Mouse (Mus musculus) lung, postnatal 0 days (tissue): ENCODE measurements around the gene Fam186a. TPM values are rescaled to one million over a fixed set of nuclear protein-coding genes. Genes with fewer than 3 reads are reported as not detected.
"Not testable (repeated sequence)": the region's sequence is repeated elsewhere in the genome, so short reads cannot be mapped to it uniquely, and the experiment has no call there.

Experiments used
- ATAC-seq: fragments of 200-750 bp; cut with Nextera tagmentation; 2 replicates; pipeline ENCODE4 v1.8.0; 2017; ENCODE audit warnings: moderate library complexity
- DNase-seq: peaks from one replicate; pipeline ENCODE4 v3.0.0-alpha.2; 2016; ENCODE audit warnings: low spot score
- H3K27ac ChIP-seq: fragments of 300-500 bp; sonication (generic); 2 replicates; pipeline ENCODE4 v1.5.1; 2014; ENCODE audit warnings: antibody characterized with exemption, mild to moderate bottlenecking, low read length, mixed read lengths
- H3K27me3 ChIP-seq: fragments of 300-500 bp; sonication (generic); replicated peaks from 2 replicates; pipeline ENCODE4 v1.6.1; 2014; ENCODE audit warnings: low read length, mixed read lengths; ENCODE audit not compliant: insufficient read depth
- H3K36me3 ChIP-seq: fragments of 300-500 bp; sonication (generic); 2 replicates; pipeline ENCODE4 v1.6.1; 2014; ENCODE audit warnings: low read length, mixed read lengths; ENCODE audit not compliant: insufficient read depth
- H3K4me1 ChIP-seq: fragments of 300-500 bp; sonication (generic); 2 replicates; pipeline ENCODE4 v1.6.1; 2014; ENCODE audit warnings: antibody characterized with exemption, low read depth, low read length, mixed read lengths; ENCODE audit not compliant: insufficient read depth
- H3K4me2 ChIP-seq: fragments of 300-500 bp; sonication (generic); replicated peaks from 2 replicates; pipeline ENCODE4 v1.6.1; 2014; ENCODE audit warnings: low read depth, mild to moderate bottlenecking, low read length, moderate library complexity, mixed read lengths
- H3K4me3 ChIP-seq: fragments of 300-500 bp; sonication (generic); 2 replicates; pipeline ENCODE4 v1.5.1; 2014; ENCODE audit warnings: low read depth, low read length
- H3K9ac ChIP-seq: fragments of 300-500 bp; sonication (generic); replicated peaks from 2 replicates; pipeline ENCODE4 v1.6.1; 2014; ENCODE audit warnings: low read depth, mild to moderate bottlenecking
- H3K9me3 ChIP-seq: fragments of 300-500 bp; sonication (generic); 2 replicates; pipeline ENCODE4 v1.6.1; 2016; ENCODE audit warnings: low read length, mixed read lengths
- CTCF ChIP-seq: IDR thresholded peaks from 2 replicates; pipeline ENCODE4 v1.5.1; 2016; ENCODE audit warnings: antibody characterized with exemption, mild to moderate bottlenecking
- EP300 ChIP-seq: IDR thresholded peaks from 2 replicates; pipeline ENCODE4 v1.6.1; 2016; ENCODE audit warnings: antibody characterized with exemption, mild to moderate bottlenecking, control low read depth
- WGBS: fragments of 180-500 bp; shearing (Covaris S2); extraction: QIAGEN DNeasy Blood & Tissue Kit; methylation state at CpG from one replicate; pipeline ENCODE4 v1.1.7; 2014; 5-methylcytosine and 5-hydroxymethylcytosine counted together
- polyA plus RNA-seq: library from polyadenylated mRNA; unstranded; fragments of >200 nt; fragmentation: Nextera tagmentation; extraction: Ambion mirVana; gene quantifications from 2 replicates; pipeline ENCODE4 v1.2.1, GENCODE M21; 2015

Fam186a gene
- polyA plus RNA-seq, 1 experiment from 2014 or later: 0.01 TPM

DNA sequence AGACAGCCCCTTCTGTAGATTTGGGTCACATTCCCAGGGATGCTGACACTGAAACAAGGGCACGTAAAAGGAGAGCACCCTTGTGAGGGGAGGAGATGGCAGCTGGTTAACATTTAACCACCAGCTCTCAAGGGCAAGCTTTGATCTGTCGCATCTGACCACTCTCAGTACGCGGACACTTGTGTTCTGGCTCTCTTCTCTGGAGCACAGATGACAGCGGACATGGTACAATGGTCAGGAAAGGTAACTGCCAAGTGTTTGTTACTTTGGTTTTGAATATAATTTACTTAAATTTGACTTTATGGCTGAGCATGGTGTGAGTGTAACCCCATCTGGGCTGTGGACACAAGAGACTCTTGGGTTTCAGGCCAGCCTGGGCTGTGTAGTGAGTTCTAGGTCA is 64.1 kb downstream of the Fam186a start:
- Histone ChIP-seq H3K27ac (no peak overlapping the region), H3K27me3 (no peaks in the 10 kb centered on the region), H3K4me2 (no peak overlapping the region), H3K4me1 (no peaks in the 10 kb centered on the region), H3K4me3 (no peak overlapping the region), H3K9me3 (no peaks in the 10 kb centered on the region), H3K9ac (no peak overlapping the region), H3K36me3 (no peaks in the 10 kb centered on the region)
- ATAC-seq (no peak), DNase-seq (no peak)
- no peak for TF ChIP-seq EP300
- no peak for TF ChIP-seq CTCF
- WGBS: 62% methylated on average over 5 of the region's 5 CpGs

DNA sequence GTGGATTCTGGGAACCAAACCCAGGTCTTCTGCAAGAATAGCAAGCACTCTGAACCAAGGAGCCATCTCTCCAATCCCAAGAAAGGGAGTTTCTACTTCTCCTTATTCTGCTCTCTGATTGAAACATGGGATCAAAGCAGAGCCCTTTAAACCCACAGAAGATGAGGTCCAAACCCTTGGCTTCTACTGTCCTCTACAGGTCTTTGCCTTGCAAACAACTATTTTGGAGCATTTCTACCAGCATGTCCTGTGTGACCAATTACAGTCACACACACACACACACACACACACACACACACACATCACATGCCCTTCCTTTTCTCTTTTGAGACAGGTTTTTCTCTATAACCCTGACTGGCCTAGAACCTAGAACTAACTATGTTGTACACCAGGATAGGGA is 70.2 kb downstream of the Fam186a start:
- Histone ChIP-seq H3K9ac (no peak overlapping the region), H3K4me2 (no peak overlapping the region), H3K27me3 (no peaks in the 10 kb centered on the region), H3K4me1 (no peaks in the 10 kb centered on the region), H3K9me3 (no peaks in the 10 kb centered on the region), H3K36me3 (no peaks in the 10 kb centered on the region), H3K27ac (no peak overlapping the region), H3K4me3 (no peak overlapping the region)
- TF ChIP-seq CTCF: peak; percentile 43
- no peak for TF ChIP-seq EP300
- DNase-seq: no peak
- no peak for ATAC-seq

DNA sequence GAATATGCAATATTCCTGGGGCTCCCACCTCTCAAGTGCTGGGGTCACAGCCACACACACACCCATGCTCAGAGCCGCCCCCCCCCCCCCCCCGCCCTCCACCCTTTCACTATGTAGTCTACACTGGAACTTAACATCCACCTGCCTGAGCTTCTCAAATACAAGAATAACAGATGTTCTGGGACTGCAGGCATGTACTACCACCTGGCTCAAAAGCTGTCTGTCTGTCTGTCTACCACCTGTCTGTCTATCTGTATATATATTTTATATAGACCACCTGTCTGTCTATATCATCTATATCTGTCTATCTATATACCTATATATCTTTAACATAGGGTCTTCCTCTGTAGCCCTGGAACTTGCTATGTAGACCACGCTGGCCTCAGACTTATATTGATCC is 75.5 kb downstream of the Fam186a start:
- Histone ChIP-seq H3K36me3 (no peaks in the 10 kb centered on the region), H3K4me3 (no peak overlapping the region), H3K27ac (no peak overlapping the region), H3K9me3 (no peaks in the 10 kb centered on the region), H3K4me2 (peak overlapping the region; percentile 46; the same call in 1 of the 2 replicates), H3K4me1 (no peaks in the 10 kb centered on the region), H3K9ac (no peak overlapping the region), H3K27me3 (no peaks in the 10 kb centered on the region)
- ATAC-seq (no peak), DNase-seq (no peak)
- WGBS: 76% methylated on average over 2 of the region's 3 CpGs
- TF ChIP-seq CTCF: no peak
- TF ChIP-seq EP300: no peak

DNA sequence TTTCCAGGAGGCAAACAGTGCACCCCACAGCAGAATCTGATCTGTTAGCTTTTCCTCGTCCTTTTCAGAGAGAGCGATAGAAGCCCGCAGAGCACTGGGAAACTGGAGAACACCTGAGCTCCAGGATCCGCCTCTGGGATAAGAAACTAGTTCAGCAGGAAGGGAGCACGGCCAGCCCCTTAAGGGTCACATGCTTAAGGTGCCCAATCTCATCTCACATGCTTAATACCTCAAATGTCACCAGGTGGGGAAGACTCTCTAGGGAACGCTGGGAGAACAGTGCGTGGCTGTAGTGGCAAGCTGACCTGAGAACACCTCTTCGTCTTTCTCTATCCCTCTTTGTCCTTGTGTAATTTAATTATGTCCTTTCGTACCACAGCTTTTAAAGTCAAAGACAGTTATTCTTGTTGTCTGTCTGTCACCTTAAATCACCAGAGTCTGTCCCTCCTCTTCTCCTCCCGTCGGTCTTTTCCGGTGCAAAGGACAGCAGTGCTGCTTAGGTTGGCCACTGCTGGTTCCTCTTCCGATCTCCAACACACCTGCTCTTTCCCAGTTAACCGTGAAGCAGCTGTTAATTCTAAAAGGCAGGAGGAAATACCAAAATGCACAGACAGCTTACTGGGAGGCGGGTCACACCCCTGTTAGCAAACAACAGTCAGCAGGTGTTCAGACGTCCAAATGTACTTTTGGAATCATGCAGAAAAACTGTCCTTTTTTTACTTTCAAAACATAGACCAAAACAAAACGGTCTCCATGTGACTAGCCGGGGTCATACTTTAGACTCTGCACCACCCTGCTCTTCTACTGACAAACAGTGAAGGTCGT is 76.2 kb downstream of the Fam186a start:
- peak overlapping the region; percentile 46 for H3K4me2 ChIP-seq
- TF ChIP-seq EP300: no peak
- no peak for TF ChIP-seq CTCF
- no peaks in the 10 kb centered on the region for H3K27me3 ChIP-seq
- WGBS: 29% methylated on average over 19 of the region's 19 CpGs
- H3K36me3 ChIP-seq: no peaks in the 10 kb centered on the region
- H3K9ac ChIP-seq: no peak overlapping the region
- no peaks in the 10 kb centered on the region for H3K4me1 ChIP-seq
- H3K27ac ChIP-seq: peak overlapping the region; percentile 68
- peak; percentile 89 for DNase-seq
- ATAC-seq: peak; percentile 96
- no peaks in the 10 kb centered on the region for H3K9me3 ChIP-seq
- peak overlapping the region; percentile 4; the same call in 1 of the 2 replicates for H3K4me3 ChIP-seq

DNA sequence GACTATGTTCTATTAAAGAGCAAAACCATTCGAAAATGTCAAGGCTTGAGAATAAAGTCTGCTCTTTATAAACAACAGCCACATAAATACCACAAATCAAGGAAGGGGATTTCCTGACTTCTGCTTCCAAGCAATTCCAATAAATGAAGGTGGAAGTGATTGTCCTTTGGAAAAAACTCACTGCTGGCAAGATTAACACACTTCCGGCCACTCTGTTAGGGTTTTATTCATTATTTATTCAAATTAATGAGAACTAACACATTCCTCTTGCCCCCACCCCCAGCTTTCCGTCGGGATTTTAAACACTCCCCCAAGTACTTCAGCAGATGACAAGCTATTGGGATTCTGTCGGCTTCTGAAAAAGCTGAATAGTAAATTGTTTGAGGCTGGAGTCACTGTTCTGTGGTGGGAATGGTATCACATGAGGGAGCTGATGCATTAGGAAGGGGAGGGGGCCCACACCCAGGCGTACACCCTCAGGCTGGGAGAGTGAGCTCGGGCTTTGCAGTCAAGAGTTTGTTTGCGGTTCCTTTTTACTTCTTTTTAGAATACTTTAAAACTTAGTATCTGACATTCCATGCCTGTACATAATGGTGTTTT is 77.5 kb downstream of the Fam186a start:
- DNase-seq (peak; percentile 44), ATAC-seq (peak; percentile 11; the same call in 1 of the 2 replicates)
- H3K36me3 ChIP-seq: no peaks in the 10 kb centered on the region
- no peak overlapping the region for H3K9ac ChIP-seq
- H3K9me3 ChIP-seq: no peaks in the 10 kb centered on the region
- H3K27ac ChIP-seq: no peak overlapping the region
- no peaks in the 10 kb centered on the region for H3K4me1 ChIP-seq
- H3K4me2 ChIP-seq: no peak overlapping the region
- WGBS: 20% methylated on average over 8 of the region's 8 CpGs
- TF ChIP-seq CTCF (no peak), EP300 (peak; percentile 68)
- H3K27me3 ChIP-seq: no peaks in the 10 kb centered on the region
- no peak overlapping the region for H3K4me3 ChIP-seq

DNA sequence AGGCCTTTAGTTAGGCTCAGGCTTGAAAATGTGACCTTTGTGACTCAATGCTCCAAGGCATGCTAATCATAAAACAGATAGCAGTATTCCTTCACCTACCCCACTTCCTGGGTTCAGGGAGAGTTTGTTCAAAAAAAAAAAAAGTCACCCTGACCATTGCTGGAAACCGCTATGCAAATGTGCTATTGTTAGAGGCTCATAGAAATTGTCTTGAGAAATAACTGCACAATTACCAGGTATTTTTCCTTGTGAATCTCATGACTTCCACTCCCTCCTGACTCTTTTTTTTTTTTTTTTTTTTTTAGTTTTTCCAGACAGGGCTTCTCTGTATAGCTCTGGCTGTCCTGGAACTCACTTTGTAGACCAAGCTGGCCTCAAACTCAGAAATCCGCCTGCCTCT is 79.7 kb downstream of the Fam186a start:
- not testable (repeated sequence) for H3K9me3 ChIP-seq, H3K9ac ChIP-seq, H3K27me3 ChIP-seq, DNase-seq, H3K4me3 ChIP-seq, H3K4me1 ChIP-seq, H3K27ac ChIP-seq, H3K4me2 ChIP-seq, H3K36me3 ChIP-seq, ATAC-seq
- 100% methylated on average over 2 of the region's 2 CpGs for WGBS
